Mouse (Mus musculus) midbrain, embryonic 16.5 days (tissue): ENCODE data around the gene Tyk2. TPM values are rescaled to one million over a fixed set of nuclear protein-coding genes. Genes with fewer than 3 reads are reported as not detected.

Experiments used
- ATAC-seq: fragments of 200-750 bp; cut with Nextera tagmentation; 2 replicates; pipeline ENCODE4 v1.8.0; 2017; ENCODE audit warnings: moderate TSS enrichment
- H3K27ac ChIP-seq: fragments of 300-500 bp; sonication (generic); 2 replicates; pipeline ENCODE4 v1.5.1; 2014; ENCODE audit warnings: mild to moderate bottlenecking, low read length, mixed read lengths
- H3K27me3 ChIP-seq: fragments of 300-500 bp; sonication (generic); 2 replicates; pipeline ENCODE4 v1.6.1; 2014; ENCODE audit warnings: low read depth, low read length, mixed read lengths; ENCODE audit not compliant: control insufficient read depth, insufficient read depth
- H3K36me3 ChIP-seq: fragments of 300-500 bp; sonication (generic); 2 replicates; pipeline ENCODE4 v1.6.1; 2014; ENCODE audit warnings: mild to moderate bottlenecking, low read length, moderate library complexity, mixed read lengths; ENCODE audit not compliant: control insufficient read depth, insufficient read depth
- H3K4me1 ChIP-seq: fragments of 300-500 bp; sonication (generic); 2 replicates; pipeline ENCODE4 v1.6.1; 2014; ENCODE audit warnings: mild to moderate bottlenecking, low read length, mixed read lengths; ENCODE audit not compliant: control insufficient read depth, insufficient read depth
- H3K4me2 ChIP-seq: fragments of 300-500 bp; sonication (generic); 2 replicates; pipeline ENCODE4 v1.6.1; 2014; ENCODE audit warnings: mild to moderate bottlenecking, low read length, mixed read lengths
- H3K4me3 ChIP-seq: fragments of 300-500 bp; sonication (generic); 2 replicates; pipeline ENCODE4 v1.5.1; 2014; ENCODE audit warnings: low read depth, mild to moderate bottlenecking, low read length, moderate library complexity, mixed read lengths
- H3K9ac ChIP-seq: fragments of 300-500 bp; sonication (generic); 2 replicates; pipeline ENCODE4 v1.6.1; 2014; ENCODE audit warnings: low read depth, low read length, mixed read lengths
- H3K9me3 ChIP-seq: fragments of 300-500 bp; sonication (generic); replicated peaks from 2 replicates; pipeline ENCODE4 v1.6.1; 2014; ENCODE audit warnings: mild to moderate bottlenecking, low read length, mixed read lengths; ENCODE audit not compliant: control insufficient read depth, poor library complexity, severe bottlenecking
- WGBS: fragments of 180-500 bp; shearing (Covaris S2); extraction: QIAGEN DNeasy Blood & Tissue Kit; methylation state at CpG from one replicate; pipeline ENCODE4 v1.1.7; 2014; 5-methylcytosine and 5-hydroxymethylcytosine counted together
- polyA plus RNA-seq: library from polyadenylated mRNA; unstranded; fragments of >200 nt; fragmentation: Nextera tagmentation; extraction: Ambion mirVana; gene quantifications from 2 replicates; pipeline ENCODE4 v1.2.1, GENCODE M21; 2015

Tyk2 gene
- polyA plus RNA-seq, 1 experiment from 2014 or later, result 9.9 TPM

DNA sequence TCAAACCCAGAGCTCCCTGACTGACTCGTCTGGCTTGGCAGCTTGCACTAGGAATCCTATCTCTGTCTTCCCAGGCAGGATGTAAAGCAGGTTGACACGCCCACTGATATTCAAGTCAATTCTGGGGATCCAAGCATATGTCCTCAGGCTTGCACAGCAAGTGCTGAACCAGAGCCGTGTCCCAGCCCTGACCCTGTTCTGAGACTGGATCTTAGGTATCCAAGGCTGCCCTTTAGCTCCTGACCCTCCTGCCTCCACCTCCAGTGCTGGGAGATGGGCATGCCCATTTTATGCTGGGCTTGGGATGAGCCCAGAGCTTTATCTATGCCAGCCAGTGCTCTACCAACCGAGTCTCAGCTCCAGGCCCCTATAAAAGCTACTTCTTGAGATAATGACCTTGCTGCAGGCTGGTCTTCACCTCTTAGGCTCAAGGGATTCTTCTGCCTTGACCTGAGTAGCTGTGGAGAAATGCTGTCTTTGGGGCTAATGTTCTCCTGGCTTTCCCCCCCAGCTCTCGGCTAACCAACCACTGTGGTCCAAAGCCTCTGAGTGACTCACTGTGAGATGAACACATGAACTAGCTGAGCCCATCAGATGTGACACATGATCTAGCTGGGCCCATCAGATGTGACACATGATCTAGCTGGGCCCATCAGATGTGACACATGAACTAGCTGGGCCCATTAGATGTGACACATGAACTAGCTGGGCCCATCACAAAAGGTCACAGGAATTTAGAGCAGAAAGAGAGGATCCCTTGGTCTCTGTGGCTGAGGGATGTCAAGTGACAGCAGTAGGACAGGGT is 25.1 kb downstream of the Tyk2 start:
- WGBS, result 78% methylated on average over 5 of the region's 5 CpGs
- no peak overlapping the region for H3K4me2 ChIP-seq
- no peaks in the 10 kb centered on the region for H3K36me3 ChIP-seq
- H3K27ac ChIP-seq, result no peak overlapping the region
- H3K9me3 ChIP-seq, result no peaks in the 10 kb centered on the region
- no peak overlapping the region for H3K4me3 ChIP-seq
- ATAC-seq, result no peak
- no peaks in the 10 kb centered on the region for H3K4me1 ChIP-seq
- no peak overlapping the region for H3K9ac ChIP-seq
- no peaks in the 10 kb centered on the region for H3K27me3 ChIP-seq

DNA sequence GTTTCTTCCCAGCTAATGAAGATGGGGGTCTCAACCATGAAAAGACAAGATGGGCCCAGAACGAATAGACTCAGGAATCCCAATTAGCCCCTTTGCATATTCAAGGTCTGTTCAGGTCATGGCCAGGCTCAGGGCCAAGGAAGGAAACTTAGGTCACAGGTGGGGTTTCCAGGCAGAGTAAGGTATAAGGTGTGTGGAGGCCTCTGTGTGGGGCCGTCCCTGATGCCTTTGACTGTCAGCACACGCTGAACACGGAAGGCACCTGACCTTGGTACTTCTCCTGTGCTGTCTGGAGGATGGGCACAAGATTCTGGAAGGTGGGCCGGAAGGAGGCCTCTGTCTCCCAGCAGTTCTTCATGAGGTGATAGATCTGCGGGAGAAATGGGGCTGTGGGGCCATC is 26.2 kb downstream of the Tyk2 start:
- WGBS, result 89% methylated on average over 6 of the region's 6 CpGs
- no peak for ATAC-seq
- H3K9me3 ChIP-seq, result no peaks in the 10 kb centered on the region

DNA sequence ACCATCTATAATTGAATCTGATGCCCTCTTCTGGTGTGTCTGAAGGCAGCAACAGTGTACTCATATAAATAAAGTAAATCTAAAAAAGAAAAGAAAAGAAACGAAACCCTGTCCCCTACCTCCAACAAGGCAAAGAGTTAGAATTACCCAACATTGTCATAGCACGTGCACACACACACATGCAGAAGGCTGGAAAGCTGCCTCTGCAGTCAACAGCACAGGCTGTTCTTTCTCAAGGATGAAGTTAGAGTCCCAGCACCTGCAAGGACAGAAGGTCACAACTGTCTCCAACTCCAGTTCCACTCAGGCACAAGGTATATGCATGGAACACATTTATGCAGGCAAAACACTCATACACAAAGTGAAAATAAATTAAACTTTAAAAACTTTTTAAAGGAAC is 29.0 kb downstream of the Tyk2 start:
- Histone ChIP-seq H3K4me2 (no peak overlapping the region), H3K4me1 (no peaks in the 10 kb centered on the region), H3K9ac (no peak overlapping the region), H3K4me3 (no peak overlapping the region), H3K9me3 (no peaks in the 10 kb centered on the region), H3K27me3 (no peaks in the 10 kb centered on the region), H3K27ac (no peak overlapping the region), H3K36me3 (no peaks in the 10 kb centered on the region)
- ATAC-seq, result no peak
- WGBS, result 87% methylated on average over 2 of the region's 2 CpGs

More for the DNA sequence above, 26.2 kb downstream of the Tyk2 start:
- H3K27ac ChIP-seq, result no peak overlapping the region
- no peak overlapping the region for H3K9ac ChIP-seq
- no peaks in the 10 kb centered on the region for H3K27me3 ChIP-seq
- H3K36me3 ChIP-seq, result no peaks in the 10 kb centered on the region
- no peak overlapping the region for H3K4me2 ChIP-seq
- H3K4me1 ChIP-seq, result no peaks in the 10 kb centered on the region
- H3K4me3 ChIP-seq, result no peak overlapping the region

GRCm38 (mm10) chr9:21100447-21101161 is 30.4 kb downstream of the Tyk2 start:
- H3K4me2 ChIP-seq, result no peak overlapping the region
- no peaks in the 10 kb centered on the region for H3K9me3 ChIP-seq
- no peaks in the 10 kb centered on the region for H3K4me1 ChIP-seq
- no peak overlapping the region for H3K4me3 ChIP-seq
- no peak overlapping the region for H3K27ac ChIP-seq
- H3K9ac ChIP-seq, result no peak overlapping the region; the same call in 1 of the 2 replicates
- no peaks in the 10 kb centered on the region for H3K27me3 ChIP-seq
- 38% methylated on average over 15 of the region's 15 CpGs for WGBS
- no peaks in the 10 kb centered on the region for H3K36me3 ChIP-seq
- 0 out of 2 replicates have a peak, but pooled peaks have one; percentile 17 for ATAC-seq

DNA sequence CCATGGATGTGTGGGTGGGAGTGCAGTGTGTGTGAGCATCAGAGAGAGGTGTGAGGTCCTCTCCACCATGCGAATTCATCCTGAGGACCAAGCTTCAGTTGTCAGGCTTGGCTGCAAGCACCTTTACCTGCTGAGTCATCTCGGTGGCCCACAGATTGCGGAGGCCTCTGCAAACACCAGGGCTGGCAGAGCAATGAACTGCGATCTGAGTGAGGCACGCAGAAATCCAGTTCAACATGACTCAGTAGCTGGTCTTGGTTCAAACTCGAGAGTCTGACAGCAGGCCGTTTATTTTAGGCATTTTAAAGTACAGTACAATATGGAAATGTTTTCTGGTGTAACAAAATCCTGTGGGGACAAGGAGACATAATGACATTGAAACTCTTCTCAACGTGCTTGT is 33.2 kb downstream of the Tyk2 start:
- no peaks in the 10 kb centered on the region for H3K9me3 ChIP-seq
- no peak overlapping the region for H3K4me3 ChIP-seq
- no peaks in the 10 kb centered on the region for H3K4me1 ChIP-seq
- ATAC-seq, result no peak
- 89% methylated on average over 8 of the region's 8 CpGs for WGBS
- H3K27ac ChIP-seq, result no peak overlapping the region
- no peaks in the 10 kb centered on the region for H3K36me3 ChIP-seq
- no peak overlapping the region for H3K4me2 ChIP-seq
- no peak overlapping the region for H3K9ac ChIP-seq
- H3K27me3 ChIP-seq, result no peaks in the 10 kb centered on the region

- no peaks in the 10 kb centered on the region for H3K36me3 ChIP-seq
- H3K9ac ChIP-seq, result no peak overlapping the region
- H3K4me2 ChIP-seq, result no peak overlapping the region
- no peaks in the 10 kb centered on the region for H3K9me3 ChIP-seq
- no peak overlapping the region for H3K27ac ChIP-seq
- H3K27me3 ChIP-seq, result no peaks in the 10 kb centered on the region
- H3K4me3 ChIP-seq, result no peak overlapping the region
- 53% methylated on average over 4 of the region's 4 CpGs for WGBS
- no peak for ATAC-seq
- H3K4me1 ChIP-seq, result peaks cover under 1% of the 10 kb centered on the region; the same call in 1 of the 2 replicates
Measured at GRCm38 (mm10) chr9:21095958-21096357, 35.1 kb downstream of the Tyk2 start.

DNA sequence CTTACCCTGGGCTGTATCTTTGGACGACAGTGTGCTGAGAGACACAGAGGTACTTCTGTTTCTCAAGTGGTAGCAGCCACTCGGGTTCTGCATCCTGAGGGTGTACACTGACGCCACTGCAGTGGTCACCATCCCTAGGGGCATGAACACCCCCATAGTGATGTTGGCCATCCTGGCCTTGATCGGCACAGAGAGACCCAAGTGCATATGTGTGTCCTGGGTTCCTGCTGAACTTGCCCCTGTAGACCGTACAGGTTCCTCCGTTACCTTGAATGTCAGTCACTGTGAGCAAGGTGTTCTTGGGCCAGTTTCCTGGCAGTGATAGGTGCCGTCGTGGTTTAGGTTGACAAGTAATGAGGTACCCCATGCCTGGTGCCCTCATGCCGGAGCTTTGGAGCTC is 37.6 kb downstream of the Tyk2 start:
- H3K4me1 ChIP-seq, result peaks cover 10% of the 10 kb centered on the region
- no peaks in the 10 kb centered on the region for H3K9me3 ChIP-seq
- H3K27ac ChIP-seq, result no peak overlapping the region
- no peak overlapping the region for H3K4me2 ChIP-seq
- H3K36me3 ChIP-seq, result peaks cover 6% of the 10 kb centered on the region
- no peak overlapping the region for H3K4me3 ChIP-seq
- no peak overlapping the region for H3K9ac ChIP-seq
- WGBS, result 95% methylated on average over 9 of the region's 9 CpGs
- H3K27me3 ChIP-seq, result no peaks in the 10 kb centered on the region
- ATAC-seq, result no peak

- peak within 1 kb of the TSS; percentile 70 for H3K4me2 ChIP-seq
Measured at GRCm38 (mm10) chr9:21091707-21092320, 39.2 kb downstream of the Tyk2 start, which contains the start of the genes Gm38431 and Raver1. Gm38431 (minus strand) TSS chr9:21091997. Raver1 (minus strand) TSS chr9:21092008.

More at GRCm38 (mm10) chr9:21091707-21092320, 39.2 kb downstream of the Tyk2 start, which contains the start of the genes Gm38431 and Raver1:
- peaks cover 6% of the 10 kb centered on the region for H3K36me3 ChIP-seq
- H3K4me3 ChIP-seq, result peak within 1 kb of the TSS; percentile 71
- peak within 1 kb of the TSS; percentile 81 for H3K9ac ChIP-seq
- no peaks in the 10 kb centered on the region for H3K9me3 ChIP-seq
- peak; percentile 99 for ATAC-seq
- H3K27me3 ChIP-seq, result no peaks in the 10 kb centered on the region
- H3K4me1 ChIP-seq, result peaks cover 10% of the 10 kb centered on the region
- under 1% methylated on average over 54 of the region's 54 CpGs for WGBS
- H3K27ac ChIP-seq, result peak within 1 kb of the TSS; percentile 92
